Mouse (Mus musculus) small intestine, adult 2 months (tissue): ENCODE measurements around the gene Ankrd34c.

Experiments
- CTCF ChIP-seq: fragments of 200-500 bp; IDR thresholded peaks from 2 replicates; pipeline ENCODE4 v1.5.1; 2012; ENCODE audit warnings: low read depth, mild to moderate bottlenecking, control low read depth, inconsistent platforms, low read length, moderate library complexity, mixed read lengths; ENCODE audit not compliant: insufficient replicate concordance, insufficient read length; ENCODE audit errors: extremely low read depth
- POLR2A ChIP-seq: fragments of 200-500 bp; IDR thresholded peaks from 2 replicates; pipeline ENCODE4 v1.6.1; 2012; ENCODE audit warnings: low read depth, mild to moderate bottlenecking, control low read depth, inconsistent platforms, low read length, moderate library complexity

GRCm38 (mm10) chr9:89695143-89695542, 43.1 kb downstream of the Ankrd34c start:
- no peak for TF ChIP-seq POLR2A
- TF ChIP-seq CTCF = no peak
